Mouse (Mus musculus): ENCODE measurements around the gene Cep152. TPM values are rescaled to one million over a fixed set of nuclear protein-coding genes. Genes with fewer than 3 reads are reported as not detected.

The Cep152 gene
- polyA plus RNA-seq, 1 experiment from 2014 or later, result 3.1 TPM

DNA sequence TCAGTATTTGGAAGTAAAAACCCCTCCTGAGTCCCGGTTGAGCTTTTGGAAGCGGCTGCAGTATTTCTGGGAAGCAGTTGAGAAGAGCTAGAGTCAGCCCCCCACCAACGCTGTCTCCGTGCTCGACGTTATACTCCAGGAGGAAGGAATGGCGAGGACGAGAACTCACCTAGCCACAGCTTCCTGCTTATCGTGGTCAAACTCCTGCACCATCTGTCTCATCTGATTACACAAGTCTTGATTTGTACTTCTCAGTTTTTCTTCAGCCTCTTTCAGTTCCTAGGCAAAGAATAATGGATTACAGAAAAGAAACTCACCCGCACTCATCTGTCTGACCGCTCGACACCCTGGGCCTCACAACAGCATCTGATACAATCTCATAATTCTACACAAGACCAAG, 35.6 kb downstream of the Cep152 start:
- no peak for ATAC-seq (ENCODE audit: low FRiP score, low read depth)

DNA sequence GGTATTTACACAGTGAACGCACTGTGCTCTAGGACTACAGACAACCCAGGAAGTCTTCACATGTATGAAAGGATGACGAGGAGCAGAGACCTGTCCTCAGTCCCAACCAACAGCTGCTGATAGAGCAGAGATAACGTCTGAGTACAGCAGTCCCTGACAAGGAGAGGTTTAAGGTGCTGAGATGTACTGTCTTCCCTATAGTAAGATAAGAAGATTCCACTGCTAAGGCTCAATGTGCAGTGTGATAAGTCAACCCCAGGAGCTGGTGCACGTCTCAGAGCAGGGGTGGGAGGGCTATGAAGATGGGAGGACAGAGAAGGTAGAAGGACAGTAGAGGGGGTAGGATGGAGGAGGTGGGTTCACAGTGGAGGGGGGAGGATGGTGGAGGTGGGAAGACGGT, 43.8 kb downstream of the Cep152 start:
- Histone ChIP-seq H3K9me3 (no peaks in the 10 kb centered on the region), H3K36me3 (peaks cover 17% of the 10 kb centered on the region), H3K27me3 (no peaks in the 10 kb centered on the region), H3K4me3 (no peak overlapping the region), H3K9ac (no peak overlapping the region), H3K4me2 (no peak overlapping the region), H3K4me1 (replicated peaks) (no peaks in the 10 kb centered on the region), H3K27ac (replicated peaks) (no peak overlapping the region)
- no peak for ATAC-seq (ENCODE audit: low FRiP score, low read depth)
- WGBS, result 90% methylated on average over 5 of the region's 5 CpGs

More for the DNA sequence above, 35.6 kb downstream of the Cep152 start:
- Histone ChIP-seq H3K9ac (no peak overlapping the region), H3K27me3 (no peaks in the 10 kb centered on the region), H3K4me2 (no peak overlapping the region), H3K27ac (replicated peaks) (no peak overlapping the region), H3K4me3 (no peak overlapping the region), H3K4me1 (replicated peaks) (no peaks in the 10 kb centered on the region), H3K36me3 (peaks cover 21% of the 10 kb centered on the region), H3K9me3 (no peaks in the 10 kb centered on the region)
- 97% methylated on average over 12 of the region's 12 CpGs for WGBS

DNA sequence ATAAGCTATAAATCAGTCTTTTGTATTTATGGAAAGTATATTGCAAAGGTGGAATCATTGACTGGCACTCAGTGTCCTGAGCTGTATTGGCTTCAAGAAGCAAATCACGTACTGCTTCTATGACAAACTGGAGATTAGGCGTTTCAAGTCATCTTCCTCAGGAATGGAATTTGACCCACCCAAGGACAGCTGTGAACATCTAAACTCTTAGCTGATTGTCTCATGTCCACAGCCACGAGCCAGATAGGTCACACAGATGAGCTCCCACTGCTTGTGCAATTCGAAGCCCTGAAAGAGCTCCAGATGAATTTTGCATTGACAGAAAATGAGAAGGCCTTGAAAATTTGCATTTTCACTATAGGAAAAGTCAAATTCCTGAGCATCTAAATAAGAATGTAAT, 47.2 kb downstream of the Cep152 start:
- H3K27me3 ChIP-seq, result no peaks in the 10 kb centered on the region
- WGBS, result 91% methylated on average over 4 of the region's 4 CpGs
- H3K4me2 ChIP-seq, result no peak overlapping the region
- H3K4me3 ChIP-seq, result no peak overlapping the region
- no peak overlapping the region for H3K27ac ChIP-seq (replicated peaks)
- ATAC-seq (ENCODE audit: low FRiP score, low read depth), result no peak
- no peak overlapping the region for H3K9ac ChIP-seq
- no peaks in the 10 kb centered on the region for H3K9me3 ChIP-seq
- H3K4me1 ChIP-seq (replicated peaks), result no peaks in the 10 kb centered on the region
- H3K36me3 ChIP-seq, result peaks cover 22% of the 10 kb centered on the region

DNA sequence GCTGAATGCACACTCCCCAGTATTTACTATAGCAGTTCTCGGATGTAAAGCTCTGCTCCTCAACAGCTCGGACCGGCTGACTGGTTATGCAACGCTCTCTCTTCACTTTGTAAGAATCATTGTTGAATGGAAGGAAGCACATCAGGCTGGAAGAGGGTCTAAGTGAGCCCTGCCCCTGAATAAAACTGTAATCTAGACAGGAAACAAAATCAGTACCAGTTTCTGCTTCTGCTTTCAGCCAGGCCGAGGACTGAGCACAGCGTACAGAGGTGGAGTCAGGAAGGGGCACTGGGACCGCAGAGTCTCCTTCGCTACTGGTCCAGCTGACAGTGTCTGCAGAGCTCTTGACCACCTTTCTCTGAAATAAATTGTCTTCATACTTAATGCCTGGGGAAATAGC, 48.4 kb downstream of the Cep152 start:
- Histone ChIP-seq H3K4me1 (replicated peaks) (no peaks in the 10 kb centered on the region), H3K9me3 (no peaks in the 10 kb centered on the region), H3K27ac (replicated peaks) (no peak overlapping the region), H3K4me3 (no peak overlapping the region), H3K27me3 (no peaks in the 10 kb centered on the region), H3K9ac (no peak overlapping the region), H3K4me2 (no peak overlapping the region), H3K36me3 (peaks cover 20% of the 10 kb centered on the region)
- WGBS, result 92% methylated on average over 8 of the region's 8 CpGs
- no peak for ATAC-seq (ENCODE audit: low FRiP score, low read depth)

DNA sequence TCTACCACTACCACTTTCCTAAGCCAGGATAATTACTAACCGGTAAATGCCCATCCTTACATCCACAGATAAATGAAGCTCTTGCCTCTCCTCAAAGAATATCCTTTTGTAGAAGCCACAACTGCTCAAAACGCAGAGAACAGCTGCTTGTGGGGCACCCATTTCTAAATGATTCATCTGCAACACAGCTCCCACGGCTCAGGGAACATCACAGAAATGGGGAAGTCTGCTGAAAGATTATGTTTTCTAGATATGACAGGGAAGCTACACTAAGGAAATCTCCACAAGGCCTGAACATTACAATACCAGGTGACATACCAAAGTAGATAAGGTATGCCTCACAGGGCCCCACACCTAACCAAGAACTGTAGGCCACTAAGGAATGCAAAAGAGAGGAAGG, 49.1 kb downstream of the Cep152 start:
- Histone ChIP-seq H3K9me3 (no peaks in the 10 kb centered on the region), H3K4me1 (replicated peaks) (no peaks in the 10 kb centered on the region), H3K36me3 (peaks cover 18% of the 10 kb centered on the region), H3K27ac (replicated peaks) (no peak overlapping the region), H3K27me3 (no peaks in the 10 kb centered on the region), H3K4me3 (no peak overlapping the region), H3K9ac (no peak overlapping the region), H3K4me2 (no peak overlapping the region)
- no peak for ATAC-seq (ENCODE audit: low FRiP score, low read depth)
- 94% methylated on average over 3 of the region's 3 CpGs for WGBS

DNA sequence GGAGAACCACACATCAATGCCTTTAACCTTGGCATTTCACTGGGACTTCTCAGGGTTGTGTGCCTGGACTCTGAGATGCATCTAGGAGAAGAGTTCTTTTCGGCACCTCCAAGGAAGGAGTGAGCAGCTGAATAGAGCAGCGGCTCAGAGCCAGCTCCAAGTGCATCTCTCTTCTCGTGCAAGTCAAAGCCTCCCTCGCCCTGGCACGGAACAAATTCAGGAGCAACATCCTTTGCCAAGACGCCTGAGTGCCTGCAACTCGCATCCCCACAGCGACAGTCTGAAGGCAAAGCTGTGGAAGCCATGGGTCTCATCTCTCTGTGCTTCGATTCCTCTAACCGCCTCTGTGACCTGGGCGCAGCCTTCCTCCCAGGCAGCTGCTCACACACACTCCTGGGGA, 61.0 kb downstream of the Cep152 start:
- Histone ChIP-seq H3K27me3 (no peaks in the 10 kb centered on the region), H3K27ac (replicated peaks) (no peak overlapping the region), H3K36me3 (peaks cover 10% of the 10 kb centered on the region; the same call in 1 of the 2 replicates), H3K4me1 (replicated peaks) (peaks cover 7% of the 10 kb centered on the region; the same call in 1 of the 2 replicates), H3K4me2 (no peak overlapping the region), H3K9me3 (no peaks in the 10 kb centered on the region), H3K9ac (no peak overlapping the region), H3K4me3 (no peak overlapping the region)
- ATAC-seq (ENCODE audit: low FRiP score, low read depth), result no peak
- WGBS, result 93% methylated on average over 11 of the region's 11 CpGs

DNA sequence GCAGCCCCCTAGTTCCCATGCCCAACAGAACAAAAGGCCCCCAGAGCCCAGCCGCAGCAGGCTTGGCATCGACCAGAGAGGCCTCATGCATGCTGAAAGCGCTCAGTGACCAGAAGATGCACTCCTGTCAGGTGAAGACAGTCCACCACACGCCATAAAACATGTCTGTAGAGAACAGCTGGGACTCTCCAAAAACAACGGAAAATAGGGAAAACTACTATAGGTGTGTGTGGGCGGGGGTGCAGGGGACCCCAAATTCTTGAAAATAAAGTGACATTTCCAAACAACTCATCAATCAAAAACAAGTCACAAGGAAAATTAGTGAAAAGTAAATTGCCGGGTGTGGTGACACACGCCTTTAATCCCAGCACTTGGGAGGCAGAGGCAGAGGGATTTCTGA, 62.5 kb downstream of the Cep152 start:
- H3K4me1 ChIP-seq (replicated peaks), result peaks cover 10% of the 10 kb centered on the region; the same call in 1 of the 2 replicates
- H3K27ac ChIP-seq (replicated peaks), result no peak overlapping the region
- H3K4me3 ChIP-seq, result no peak overlapping the region
- no peak for ATAC-seq (ENCODE audit: low FRiP score, low read depth)
- 81% methylated on average over 8 of the region's 8 CpGs for WGBS
- peaks cover 10% of the 10 kb centered on the region; the same call in 1 of the 2 replicates for H3K36me3 ChIP-seq
- H3K27me3 ChIP-seq, result no peaks in the 10 kb centered on the region
- H3K9ac ChIP-seq, result no peak overlapping the region
- no peaks in the 10 kb centered on the region for H3K9me3 ChIP-seq
- no peak overlapping the region for H3K4me2 ChIP-seq

DNA sequence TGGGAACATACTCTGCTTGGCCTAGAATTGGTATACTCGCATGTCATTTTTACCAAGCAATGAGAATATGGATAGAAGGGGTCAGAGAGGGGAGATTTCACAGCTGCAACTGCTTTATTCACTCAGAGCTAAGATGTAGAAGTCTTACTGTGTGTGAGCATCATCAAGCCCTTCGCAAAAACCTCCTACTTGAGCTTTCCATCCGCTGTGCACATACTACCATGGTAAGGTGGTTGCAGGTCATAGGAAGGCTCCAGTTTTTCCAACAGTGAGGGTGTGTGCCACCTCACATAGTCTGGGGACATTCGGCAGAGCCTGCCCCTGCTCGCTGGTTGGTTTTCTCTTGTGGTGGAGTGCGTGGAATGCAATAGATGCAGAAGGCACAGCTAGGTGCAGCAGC, 64.9 kb downstream of the Cep152 start:
- peaks cover 10% of the 10 kb centered on the region; the same call in 1 of the 2 replicates for H3K4me1 ChIP-seq (replicated peaks)
- peaks cover 4% of the 10 kb centered on the region; the same call in 1 of the 2 replicates for H3K36me3 ChIP-seq
- no peak overlapping the region for H3K27ac ChIP-seq (replicated peaks)
- 91% methylated on average over 6 of the region's 6 CpGs for WGBS
- no peak overlapping the region for H3K4me2 ChIP-seq
- H3K27me3 ChIP-seq, result no peaks in the 10 kb centered on the region
- H3K9me3 ChIP-seq, result no peaks in the 10 kb centered on the region
- ATAC-seq (ENCODE audit: low FRiP score, low read depth), result no peak
- no peak overlapping the region for H3K9ac ChIP-seq
- H3K4me3 ChIP-seq, result no peak overlapping the region

DNA sequence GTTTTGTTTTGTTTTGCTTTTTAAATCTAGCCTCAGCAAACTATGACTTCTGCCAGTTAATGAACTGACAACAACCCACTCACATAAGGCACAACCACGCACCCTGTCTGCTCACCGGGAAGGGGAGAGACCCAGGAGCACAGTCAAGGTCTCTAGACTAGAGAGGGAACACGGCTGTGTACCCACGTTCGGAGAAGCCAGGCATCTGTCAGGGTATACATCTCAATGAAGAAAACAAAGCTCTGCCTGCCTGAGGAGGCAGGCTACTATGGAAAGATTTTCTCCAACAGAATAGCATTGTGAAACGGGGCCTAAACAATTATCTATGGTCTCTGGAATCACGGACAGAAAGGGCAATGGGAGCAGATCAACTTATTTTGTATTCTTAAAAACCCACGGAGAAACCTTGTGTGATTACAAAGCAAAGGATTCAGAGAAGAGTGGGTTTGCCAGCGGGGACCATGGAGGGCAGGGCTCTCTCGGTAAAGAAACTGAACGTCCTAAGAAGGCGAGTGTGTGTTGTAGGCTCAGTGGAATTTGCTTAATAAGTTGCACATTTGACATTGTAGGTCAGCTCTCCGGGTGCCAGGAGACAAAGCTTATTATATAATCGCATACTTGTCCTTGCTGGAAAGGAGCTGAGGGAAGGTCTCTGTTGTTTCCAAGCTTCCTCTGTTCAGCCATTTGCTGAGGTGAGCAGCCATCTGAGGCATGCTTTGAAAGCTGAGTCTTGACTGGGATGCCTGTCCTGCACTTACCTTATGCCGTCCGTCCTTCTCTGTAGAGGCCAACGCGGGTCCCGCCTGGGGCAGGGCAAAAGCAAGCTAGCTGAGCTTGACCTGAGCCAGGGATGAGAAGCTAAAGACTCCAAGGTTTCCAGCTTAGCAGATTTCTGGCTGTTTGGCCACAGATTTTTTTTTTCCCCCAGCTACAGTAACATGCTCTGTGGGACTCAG, 66.0 kb downstream of the Cep152 start:
- peak; percentile 45; the same call in 1 of the 2 replicates for ATAC-seq (ENCODE audit: low FRiP score, low read depth)
- Histone ChIP-seq H3K4me1 (replicated peaks) (peaks cover 10% of the 10 kb centered on the region; the same call in 1 of the 2 replicates), H3K4me2 (peak overlapping the region; percentile 0; the same call in 1 of the 2 replicates), H3K4me3 (no peak overlapping the region), H3K9me3 (no peaks in the 10 kb centered on the region), H3K36me3 (no peaks in the 10 kb centered on the region), H3K9ac (no peak overlapping the region), H3K27me3 (no peaks in the 10 kb centered on the region), H3K27ac (replicated peaks) (no peak overlapping the region)
- 34% methylated on average over 19 of the region's 19 CpGs for WGBS

DNA sequence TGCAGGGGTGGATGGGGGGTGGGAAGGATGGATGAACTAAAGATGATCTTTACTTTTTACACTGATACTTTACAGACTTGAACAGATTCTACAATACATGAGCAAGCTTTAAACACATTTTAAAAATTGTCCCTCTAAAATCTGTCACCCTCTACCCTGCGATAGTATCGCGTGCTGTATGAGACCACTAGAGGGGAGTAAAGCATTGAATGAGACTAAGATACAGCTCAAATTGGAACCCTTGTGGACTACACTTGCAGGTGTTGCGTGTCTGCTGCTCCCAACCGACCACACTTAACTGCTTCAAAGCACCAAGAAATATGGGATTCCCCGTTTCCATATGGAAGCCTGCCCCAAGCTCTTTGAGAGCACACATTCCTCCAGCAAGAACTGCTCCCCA, 69.1 kb downstream of the Cep152 start:
- 80% methylated on average over 6 of the region's 6 CpGs for WGBS
- Histone ChIP-seq H3K36me3 (no peaks in the 10 kb centered on the region), H3K27ac (replicated peaks) (no peak overlapping the region), H3K9ac (no peak overlapping the region), H3K4me2 (no peak overlapping the region), H3K9me3 (no peaks in the 10 kb centered on the region), H3K27me3 (no peaks in the 10 kb centered on the region), H3K4me1 (replicated peaks) (peaks cover 10% of the 10 kb centered on the region; the same call in 1 of the 2 replicates), H3K4me3 (no peak overlapping the region)
- no peak for ATAC-seq (ENCODE audit: low FRiP score, low read depth)

DNA sequence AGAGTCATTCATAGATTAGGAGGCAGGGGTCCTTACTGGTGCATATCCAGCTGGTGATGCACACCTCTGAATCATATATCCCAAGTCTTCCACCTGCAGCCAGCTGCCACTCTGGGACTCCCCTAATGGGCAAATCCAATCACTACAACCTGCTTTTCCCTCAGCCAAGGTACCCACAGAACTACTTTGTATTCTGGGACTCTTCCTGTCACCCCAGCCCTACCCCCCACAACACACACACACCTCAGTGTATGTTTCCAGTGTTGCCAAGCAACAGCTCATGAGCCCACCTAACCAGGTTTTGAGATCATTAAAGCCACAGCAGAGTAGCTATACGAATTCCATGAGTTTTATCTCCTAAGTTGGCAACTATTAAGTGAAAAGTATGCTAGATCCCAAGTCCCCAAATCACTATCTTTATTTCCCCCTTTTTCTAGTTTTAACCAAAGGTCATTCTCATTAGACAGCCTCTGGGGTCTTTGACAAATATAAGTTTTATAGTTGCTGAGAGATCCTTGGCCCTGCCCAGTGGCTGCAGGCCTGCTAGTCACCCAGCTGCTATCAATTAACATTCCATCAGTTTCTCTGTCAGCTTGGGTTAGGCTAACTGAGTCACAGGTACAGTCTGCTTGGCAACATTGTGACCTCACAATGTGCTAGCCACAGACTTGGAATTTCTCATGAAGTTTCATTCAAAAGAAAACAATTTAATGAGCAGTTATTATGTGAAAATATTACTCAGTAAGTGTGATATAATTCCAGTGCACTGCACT, 75.9 kb downstream of the Cep152 start:
- Histone ChIP-seq H3K4me1 (replicated peaks) (no peaks in the 10 kb centered on the region), H3K9me3 (no peaks in the 10 kb centered on the region), H3K36me3 (no peaks in the 10 kb centered on the region), H3K27me3 (no peaks in the 10 kb centered on the region), H3K9ac (no peak overlapping the region), H3K27ac (replicated peaks) (no peak overlapping the region), H3K4me2 (no peak overlapping the region), H3K4me3 (no peak overlapping the region)
- no peak for ATAC-seq (ENCODE audit: low FRiP score, low read depth)
- 74% methylated on average over 1 of the region's 1 CpGs for WGBS

DNA sequence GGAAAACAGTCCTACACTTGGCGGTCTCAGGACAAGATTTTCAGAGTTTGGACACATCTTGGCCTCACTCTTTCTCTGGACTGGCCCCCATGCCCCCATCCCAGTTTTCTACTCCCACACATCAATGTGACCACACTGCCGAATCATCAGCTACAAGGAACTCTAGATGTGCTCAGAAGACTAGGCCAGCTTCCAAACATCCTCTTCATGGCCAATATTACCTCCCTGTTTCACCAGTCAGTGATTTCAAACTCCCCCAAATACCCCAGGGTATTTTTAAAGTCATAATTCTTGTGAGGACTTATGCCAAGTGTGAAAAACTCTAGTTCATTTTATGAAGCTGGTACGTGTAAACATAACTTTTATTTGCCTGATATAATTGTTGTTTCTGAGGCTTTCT, 79.9 kb downstream of the Cep152 start:
- 91% methylated on average over 3 of the region's 3 CpGs for WGBS
- no peaks in the 10 kb centered on the region for H3K4me1 ChIP-seq (replicated peaks)
- no peak for ATAC-seq (ENCODE audit: low FRiP score, low read depth)
- no peaks in the 10 kb centered on the region for H3K27me3 ChIP-seq
- no peaks in the 10 kb centered on the region for H3K9me3 ChIP-seq
- H3K4me2 ChIP-seq, result no peak overlapping the region
- H3K4me3 ChIP-seq, result no peak overlapping the region
- no peak overlapping the region for H3K27ac ChIP-seq (replicated peaks)
- H3K36me3 ChIP-seq, result no peaks in the 10 kb centered on the region
- H3K9ac ChIP-seq, result no peak overlapping the region
